Mouse (Mus musculus): ENCODE data around the gene Draxin.
A peak's percentile ranks its signal among the peaks of the same experiment; 100 is the strongest.

Gene Draxin

GRCm38 (mm10) chr4:148112519-148112918 is 18.0 kb downstream of the Draxin start:
- DNase-seq = no peak

DNA sequence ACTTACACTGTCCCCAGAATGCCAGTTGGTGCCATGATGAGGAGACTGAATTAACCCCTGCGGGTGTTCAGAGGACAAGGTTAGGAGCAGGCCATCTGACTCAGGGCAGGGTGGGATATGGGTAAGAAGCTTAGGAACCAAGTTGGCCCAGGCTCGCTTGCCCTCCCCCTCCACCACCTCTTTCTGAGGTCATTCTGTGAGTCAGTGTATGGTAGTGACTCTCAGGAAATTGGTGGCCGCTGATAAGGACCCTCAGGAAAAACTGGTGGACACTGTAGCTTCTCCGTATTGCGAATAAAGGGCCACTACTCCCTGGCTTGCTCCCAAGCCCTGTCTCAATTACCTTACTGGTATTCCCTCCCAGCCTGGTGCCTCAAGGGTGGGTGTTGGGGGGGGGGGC is 21.3 kb downstream of the Draxin start:
- DNase-seq = no peak

DNA sequence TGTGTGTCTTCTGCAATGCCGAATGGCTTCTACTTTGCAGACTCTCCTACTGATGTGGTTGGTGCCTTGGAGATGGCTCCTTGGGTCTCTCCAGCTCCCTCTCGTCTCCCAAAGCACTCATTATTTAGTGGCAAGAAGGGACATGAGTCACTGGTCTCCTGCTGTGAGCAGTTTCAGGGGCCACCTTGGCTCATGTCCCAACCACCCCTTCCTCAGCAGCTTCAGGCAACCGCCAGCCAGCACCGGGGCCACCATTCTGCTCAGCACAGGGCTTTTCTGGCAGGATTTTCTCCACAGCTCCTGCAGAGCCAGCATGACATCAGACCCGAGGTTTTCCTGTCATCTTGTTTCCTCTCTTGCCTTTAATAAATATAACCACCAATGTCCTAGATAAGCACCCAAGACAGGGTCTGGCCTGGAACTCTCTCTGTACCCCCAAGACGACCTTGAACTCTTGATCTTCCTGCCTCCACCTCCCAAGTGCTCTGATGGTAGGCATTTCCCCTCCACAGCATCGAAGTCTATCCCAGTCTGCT is 21.9 kb downstream of the Draxin start:
- DNase-seq = no peak

DNA sequence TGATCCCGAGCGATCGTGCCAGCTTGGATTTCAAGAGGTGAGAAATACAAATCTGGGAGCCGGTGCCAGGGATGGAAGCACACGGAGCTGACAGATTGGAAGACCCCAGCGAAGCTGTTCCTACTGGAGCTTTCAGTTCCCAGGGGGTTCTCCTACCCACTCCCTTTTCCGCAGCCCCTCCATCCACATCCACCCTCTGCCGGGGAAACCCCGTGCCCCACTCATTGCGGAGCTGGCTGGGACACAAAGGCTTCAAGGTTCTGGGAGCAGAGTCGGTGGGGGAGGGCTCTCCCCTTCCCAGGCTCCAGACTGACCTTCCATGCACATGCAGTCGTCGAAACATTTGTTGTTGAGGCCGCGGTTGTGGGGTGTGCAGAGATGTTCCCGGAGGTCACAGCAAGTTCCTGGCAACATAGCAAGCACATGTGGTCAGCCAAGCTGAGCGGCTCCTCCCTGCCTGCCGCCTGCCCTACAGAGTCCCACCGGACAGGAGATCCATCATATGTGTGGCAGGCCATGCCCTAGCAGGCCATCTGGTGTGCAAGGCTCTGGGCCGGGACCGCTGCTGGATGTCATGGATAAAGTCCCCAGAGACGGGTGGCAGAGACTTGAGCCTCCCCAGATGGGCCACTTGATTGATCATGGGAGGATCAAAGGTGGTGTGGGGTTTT is 22.7 kb downstream of the Draxin start:
- DNase-seq = peak; percentile 76

DNA sequence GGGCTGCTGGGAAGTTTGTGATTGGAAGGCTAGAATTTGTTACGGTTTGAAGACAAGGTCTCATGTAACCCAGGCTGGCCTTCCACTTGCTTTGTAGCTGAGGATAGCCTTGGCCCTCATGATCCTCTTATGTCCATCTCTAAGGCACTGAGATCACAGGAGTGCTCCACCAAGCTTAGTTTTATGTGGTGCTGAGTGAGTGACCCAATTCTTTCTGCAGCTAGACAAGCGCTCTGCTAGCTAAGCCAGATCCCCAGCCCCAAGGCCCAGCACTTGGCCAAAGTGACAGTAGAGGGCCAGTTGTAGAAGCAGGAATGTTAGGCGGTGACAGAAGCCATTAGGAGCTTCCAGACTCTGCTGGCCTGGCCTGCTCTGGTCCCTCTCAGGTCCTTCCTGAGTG is 26.4 kb downstream of the Draxin start:
- no peak for DNase-seq

- peak; percentile 82 for DNase-seq
These were observed 28.5 kb downstream of the Draxin start for GRCm38 (mm10) chr4:148101801-148102527.

DNA sequence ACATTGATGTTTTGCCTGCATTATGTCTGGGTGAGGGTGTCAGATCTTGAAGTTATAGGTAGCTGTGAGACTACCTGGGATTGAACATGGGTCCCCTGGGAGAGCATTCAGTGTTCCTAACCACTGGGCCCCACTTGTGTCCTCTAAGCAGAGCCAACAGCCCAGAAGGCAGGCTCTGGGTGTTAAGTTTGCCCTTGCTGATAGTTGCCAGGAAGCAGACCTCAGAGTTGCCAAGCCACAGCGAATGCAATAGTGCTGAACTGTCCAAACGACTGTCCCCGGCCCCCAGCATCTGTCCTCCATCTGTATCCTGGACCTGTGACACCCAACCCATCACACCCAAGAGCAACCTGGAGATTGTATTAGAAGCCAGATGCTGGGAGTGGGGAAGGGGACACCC is 31.8 kb downstream of the Draxin start:
- DNase-seq = no peak

DNA sequence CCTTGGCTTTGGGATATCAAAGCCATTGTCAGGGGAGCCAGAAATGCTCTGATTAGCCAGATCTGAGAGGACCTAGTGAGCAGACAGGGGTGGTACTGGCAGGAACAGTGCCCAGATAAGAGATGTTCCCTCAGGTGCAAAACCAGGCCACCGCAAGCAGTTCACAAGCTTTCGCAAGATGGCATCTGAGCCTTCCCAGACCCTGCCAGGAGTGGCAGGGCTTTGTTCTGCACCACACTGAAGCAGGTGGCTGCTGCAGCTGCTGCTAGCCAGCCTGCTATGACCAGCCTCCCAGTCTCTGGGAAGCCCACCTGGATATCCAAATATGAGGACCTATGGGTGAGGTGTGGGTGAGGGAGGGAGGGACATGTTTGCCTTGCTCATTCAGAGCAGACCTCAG is 32.6 kb downstream of the Draxin start:
- no peak for DNase-seq

GRCm38 (mm10) chr4:148095081-148095480 is 35.4 kb downstream of the Draxin start:
- no peak for DNase-seq

DNA sequence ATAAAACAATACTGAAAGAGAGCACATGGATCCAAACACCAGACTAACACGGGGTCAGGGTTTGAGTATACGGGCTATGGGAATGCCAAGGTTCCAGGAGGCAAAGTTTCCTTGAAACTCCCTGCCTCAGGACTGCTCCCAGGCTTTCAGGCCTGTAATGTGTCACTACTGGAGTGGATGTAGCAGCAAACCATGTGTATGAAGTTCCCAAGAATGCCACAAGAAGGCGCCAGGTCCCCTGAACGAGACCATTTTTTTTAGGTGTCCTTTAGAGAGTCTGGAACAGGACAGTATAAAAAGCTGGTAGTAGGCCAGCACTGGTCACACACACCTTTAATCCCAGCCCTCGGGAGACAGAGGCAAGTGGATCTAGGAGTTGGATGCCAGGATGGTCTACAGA is 36.3 kb downstream of the Draxin start:
- no peak for DNase-seq

- DNase-seq = no peak
These were observed 37.8 kb downstream of the Draxin start for GRCm38 (mm10) chr4:148092551-148093271.

DNA sequence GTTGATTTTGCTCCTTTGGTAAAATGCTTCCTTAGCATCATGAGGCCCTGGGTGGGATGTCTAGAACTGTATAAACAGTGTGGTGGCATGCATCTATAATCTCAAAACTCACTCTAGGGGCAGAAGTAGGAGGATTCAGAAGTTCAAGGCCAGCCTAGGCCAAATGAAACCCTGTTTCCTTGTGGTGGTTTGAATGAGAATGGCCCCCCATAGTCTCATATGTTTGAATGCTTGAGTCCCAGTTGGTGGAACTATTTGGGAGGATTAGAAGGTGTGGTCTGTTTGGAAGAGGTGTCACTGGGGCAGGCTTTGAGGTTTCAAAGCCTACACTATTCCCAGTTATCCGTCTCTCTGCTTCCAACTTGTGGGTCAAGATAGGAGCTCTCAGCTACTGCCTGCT is 39.3 kb downstream of the Draxin start:
- DNase-seq = no peak

DNA sequence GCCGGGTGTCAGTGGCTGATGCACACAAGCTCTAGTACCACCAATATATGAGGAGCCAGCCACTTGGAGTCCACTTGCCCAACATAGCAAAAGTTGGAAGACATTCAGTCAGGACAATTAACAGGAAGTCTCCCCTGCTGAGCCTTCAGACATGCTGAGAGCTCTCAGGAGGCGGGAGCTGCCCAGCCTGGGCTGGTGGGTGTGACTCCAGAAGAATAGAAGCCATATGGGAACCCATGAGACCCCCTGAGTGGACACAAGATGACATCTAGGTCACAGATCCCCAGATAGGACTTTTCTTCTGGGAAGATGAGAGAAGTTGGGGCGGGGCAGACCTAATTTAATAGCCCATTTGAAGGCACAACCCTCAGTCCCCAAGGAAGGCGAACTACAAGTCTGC is 41.3 kb downstream of the Draxin start:
- no peak for DNase-seq

- peak; percentile 97 for DNase-seq
These were observed 42.5 kb downstream of the Draxin start, which contains the start of gene Agtrap for GRCm38 (mm10) chr4:148087907-148088527. Gene Agtrap (minus strand): TSS chr4:148088031.

GRCm38 (mm10) chr4:148087091-148087906 is 43.2 kb downstream of the Draxin start:
- peak; percentile 43 for DNase-seq

DNA sequence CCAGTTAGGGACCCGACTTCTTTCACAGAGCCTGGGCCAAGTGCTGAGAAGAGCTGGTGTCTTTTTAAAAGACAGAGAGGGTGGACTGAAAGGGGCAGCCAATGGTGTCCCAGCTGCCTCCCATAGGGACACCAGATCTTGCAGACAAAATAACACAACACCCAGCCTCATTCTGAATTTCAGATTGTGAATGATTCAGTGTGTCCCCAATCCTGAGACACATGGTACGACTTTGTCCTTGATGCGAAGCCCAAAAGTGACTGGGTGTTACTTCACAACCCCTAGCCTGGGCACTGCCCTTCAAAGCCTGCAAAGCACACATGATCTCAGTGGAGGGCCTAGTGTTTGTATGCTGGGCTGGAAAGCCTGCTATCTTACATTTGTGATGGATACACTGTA is 44.6 kb downstream of the Draxin start:
- DNase-seq = no peak

GRCm38 (mm10) chr4:148085131-148085906 is 45.2 kb downstream of the Draxin start:
- no peak for DNase-seq

DNA sequence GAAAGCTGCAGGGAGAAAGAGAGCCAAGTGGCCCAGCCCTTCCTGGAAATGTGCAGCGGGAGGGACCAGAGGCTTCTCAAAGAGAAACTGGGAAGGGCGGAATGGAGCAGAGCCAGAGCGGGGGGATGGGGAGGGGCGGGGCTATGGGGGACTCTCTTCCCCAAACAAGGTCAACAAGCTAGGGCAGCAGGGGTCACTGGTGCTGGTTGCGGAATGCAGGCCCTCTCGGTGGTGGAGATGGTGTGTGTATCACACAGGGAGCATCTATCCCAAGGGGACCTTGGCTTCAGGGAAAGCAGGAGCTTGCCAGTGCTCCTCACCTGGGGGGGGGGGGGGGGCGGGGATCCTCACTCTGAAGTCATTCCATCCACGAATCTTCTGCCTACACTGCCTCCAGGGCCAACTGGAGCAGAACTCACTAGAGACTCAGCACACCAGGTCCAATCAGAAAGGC is 46.2 kb downstream of the Draxin start:
- peak; percentile 72 for DNase-seq

DNA sequence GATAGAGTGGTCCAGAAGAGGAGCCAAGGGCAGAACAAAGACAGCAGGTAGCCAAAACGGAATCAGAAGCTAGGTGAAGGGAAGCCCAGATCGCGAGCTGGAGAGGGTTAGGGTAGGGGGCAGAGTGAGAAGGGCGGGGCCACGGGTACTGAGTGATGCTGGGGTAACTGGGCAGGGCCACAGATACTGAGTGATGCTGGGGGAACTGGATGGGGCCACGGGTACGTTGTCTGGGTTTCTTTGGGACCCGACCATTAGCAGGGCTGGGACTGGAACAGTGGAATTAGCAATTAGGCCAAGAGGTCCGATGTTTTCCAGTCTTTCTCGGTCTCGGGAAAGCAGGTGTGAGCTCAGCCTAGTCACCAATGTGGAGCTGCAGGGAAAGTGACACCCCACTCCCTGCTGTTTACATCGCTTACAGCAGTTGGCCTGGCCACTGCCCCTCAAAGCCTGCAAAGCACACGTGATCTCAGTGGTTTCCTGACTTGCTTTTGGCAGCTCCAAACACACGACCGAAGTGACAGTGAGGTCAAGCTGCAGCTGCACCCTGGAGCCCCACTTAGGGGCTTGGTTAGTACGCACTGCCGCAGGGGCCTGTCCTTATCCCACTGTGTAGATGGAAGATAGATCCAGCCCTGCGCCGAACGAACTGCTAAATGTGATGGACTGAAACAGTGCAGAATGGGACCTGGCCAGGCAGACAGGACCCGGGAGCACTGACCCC is 47.2 kb downstream of the Draxin start:
- DNase-seq = peak; percentile 34

GRCm38 (mm10) chr4:148082257-148083044 is 48.0 kb downstream of the Draxin start:
- peak; percentile 72 for DNase-seq

All from embryo, embryonic 11 days (tissue).